Mouse (Mus musculus): ENCODE data around the gene Lrch1.

Gene Lrch1

DNA sequence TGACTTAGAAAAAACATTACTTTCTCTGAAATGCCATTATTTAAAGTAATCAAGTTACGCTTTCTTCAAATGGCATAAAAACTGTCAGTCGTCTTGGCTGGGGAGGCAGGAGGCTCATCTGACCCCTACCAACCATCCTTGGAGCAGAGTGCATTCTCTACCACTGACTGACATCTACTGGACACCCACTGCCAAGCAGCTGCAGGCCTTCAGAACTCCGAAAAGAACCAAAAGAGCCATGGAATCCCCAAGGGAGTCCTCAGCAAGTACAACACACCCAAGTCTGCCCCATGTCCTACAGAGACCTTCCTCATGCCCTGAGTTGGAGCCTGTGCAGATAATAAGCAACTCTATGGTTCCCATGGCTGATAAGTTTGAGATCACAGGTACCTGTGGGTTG, 224.1 kb downstream of the Lrch1 start:
- no peak for DNase-seq (ENCODE audit: low spot score)

DNA sequence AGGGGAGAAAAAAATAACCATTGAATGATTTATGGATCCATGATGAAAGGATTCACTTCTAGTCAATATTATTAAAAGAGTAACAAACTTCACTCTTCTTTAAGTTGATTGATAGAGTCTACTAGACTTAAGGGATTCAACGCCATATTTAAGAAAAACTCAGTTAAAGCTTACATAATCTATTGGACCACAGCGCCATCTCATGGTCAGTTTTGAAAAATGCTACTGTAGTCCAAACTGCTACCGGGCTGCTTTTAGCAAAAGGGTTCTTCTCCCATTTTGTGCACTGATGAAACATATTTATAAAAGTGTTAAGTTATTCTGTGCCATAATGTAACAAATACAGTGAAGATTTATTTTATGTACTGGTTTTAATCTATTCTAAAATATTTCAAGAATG, 238.6 kb downstream of the Lrch1 start:
- peak; percentile 30 for DNase-seq (ENCODE audit: low spot score)

All from layer of hippocampus, adult 11-12 months (tissue).